Mouse (Mus musculus) CH12.LX (cell line): Measurements from ENCODE around the gene St6galnac4. TPM values are rescaled to one million over a fixed set of nuclear protein-coding genes. Genes with fewer than 3 reads are reported as not detected.

Source experiments
- DNase-seq: peaks from one replicate; pipeline ENCODE4 v3.0.0-alpha.2; 2013; ENCODE audit errors: extremely low read depth
- H3K27ac ChIP-seq: 2 replicates; pipeline ENCODE4 v1.5.1; 2012; ENCODE audit warnings: low read depth, mild to moderate bottlenecking, control low read depth, moderate library complexity; ENCODE audit not compliant: insufficient read depth
- H3K27me3 ChIP-seq: replicated peaks from 2 replicates; pipeline ENCODE3; 2012; ENCODE audit warnings: inconsistent platforms
- H3K36me3 ChIP-seq, 2 experiments: replicated peaks in 1 of 2; 2 replicates each; pipeline versions ENCODE3 to v1.6.1; 2012; ENCODE audit warnings: inconsistent platforms in 1 of 2, low read length in 1 of 2, mild to moderate bottlenecking in 1 of 2, mixed read lengths in 1 of 2, moderate library complexity in 1 of 2; ENCODE audit not compliant: control insufficient read depth in 1 of 2, insufficient read depth in 1 of 2
- H3K4me1 ChIP-seq, 2 experiments: 2 replicates each; pipeline ENCODE4 v1.6.1; 2012; ENCODE audit warnings: inconsistent platforms in 1 of 2, moderate library complexity in 1 of 2; ENCODE audit not compliant: insufficient read depth in 2 of 2, control insufficient read depth in 1 of 2
- H3K4me2 ChIP-seq: 2 replicates; pipeline ENCODE4 v1.6.1; 2012; ENCODE audit warnings: low read depth, mild to moderate bottlenecking, control low read depth; ENCODE audit not compliant: poor library complexity, insufficient read depth, severe bottlenecking
- H3K4me3 ChIP-seq, 3 experiments: fragments of 150-350 bp in 1 of 3; sonication (generic) in 1 of 3; replicated peaks in 1 of 3; 2 replicates each; pipeline versions ENCODE3 to v1.5.1; 2011 to 2012; ENCODE audit warnings: low read depth in 2 of 3, low read length in 2 of 3, mild to moderate bottlenecking in 2 of 3, moderate library complexity in 2 of 3, control low read depth in 1 of 3, improper control_type of control experiment in 1 of 3, inconsistent platforms in 1 of 3, mixed read lengths in 1 of 3; ENCODE audit not compliant: poor library complexity in 1 of 3
- H3K79me2 ChIP-seq: replicated peaks from 2 replicates; pipeline ENCODE4 v1.6.1; 2012; ENCODE audit warnings: mild to moderate bottlenecking, moderate library complexity; ENCODE audit not compliant: control insufficient read depth, poor library complexity, insufficient read depth, severe bottlenecking; ENCODE audit errors: extremely low read depth
- H3K9ac ChIP-seq: 2 replicates; pipeline ENCODE4 v1.6.1; 2012; ENCODE audit warnings: low read depth, mild to moderate bottlenecking, control low read depth, moderate library complexity; ENCODE audit not compliant: insufficient read depth
- H3K9me3 ChIP-seq: replicated peaks from 2 replicates; pipeline ENCODE3; 2012; ENCODE audit warnings: low read length, inconsistent platforms, mixed read lengths
- CTCF ChIP-seq, 2 experiments: IDR thresholded peaks in 1 of 2; conservative IDR thresholded peaks in 1 of 2; 2 replicates each; pipeline ENCODE4 v1.5.1; 2011 to 2012; ENCODE audit warnings: low read depth in 2 of 2, low read length in 2 of 2, improper control_type of control experiment in 1 of 2, inconsistent platforms in 1 of 2, mild to moderate bottlenecking in 1 of 2, moderate library complexity in 1 of 2
- ELF1 ChIP-seq: IDR thresholded peaks from 2 replicates; pipeline ENCODE4 v1.6.1; 2014; ENCODE audit warnings: low read depth, mild to moderate bottlenecking, inconsistent platforms, low read length, improper control_type of control experiment
- ETS1 ChIP-seq: conservative IDR thresholded peaks from 2 replicates; pipeline ENCODE4 v1.6.1; 2012; ENCODE audit warnings: low read depth, mild to moderate bottlenecking, inconsistent platforms, low read length, improper control_type of control experiment, moderate library complexity
- IRF4 ChIP-seq: IDR thresholded peaks from 2 replicates; pipeline ENCODE4 v1.6.1; 2014; ENCODE audit warnings: low read depth, mild to moderate bottlenecking, inconsistent platforms, low read length, improper control_type of control experiment
- JUN ChIP-seq: IDR thresholded peaks from 2 replicates; pipeline ENCODE4 v1.6.1; 2011; ENCODE audit warnings: low read depth, mild to moderate bottlenecking, low read length, improper control_type of control experiment, moderate library complexity; ENCODE audit not compliant: insufficient read depth
- JUND ChIP-seq: conservative IDR thresholded peaks from 2 replicates; pipeline ENCODE4 v1.6.1; 2011; ENCODE audit warnings: low read depth, low read length, improper control_type of control experiment
- MAFK ChIP-seq: IDR thresholded peaks from 2 replicates; pipeline ENCODE4 v1.6.1; 2011; ENCODE audit warnings: low read length, improper control_type of control experiment; ENCODE audit not compliant: insufficient replicate concordance
- MAZ ChIP-seq: IDR thresholded peaks from 2 replicates; pipeline ENCODE4 v1.6.1; 2012; ENCODE audit warnings: low read depth, mild to moderate bottlenecking, inconsistent platforms, low read length, improper control_type of control experiment, moderate library complexity
- MEF2A ChIP-seq: IDR thresholded peaks from 2 replicates; pipeline ENCODE4 v1.6.1; 2014; ENCODE audit warnings: low read depth, mild to moderate bottlenecking, inconsistent platforms, low read length, improper control_type of control experiment, borderline replicate concordance
- MXI1 ChIP-seq: IDR thresholded peaks from 2 replicates; pipeline ENCODE4 v1.6.1; 2011; ENCODE audit warnings: mild to moderate bottlenecking, low read depth, low read length, improper control_type of control experiment
- MYC ChIP-seq: IDR thresholded peaks from 2 replicates; pipeline ENCODE4 v1.6.1; 2011; ENCODE audit warnings: low read depth, mild to moderate bottlenecking, improper control_type of control experiment, low read length
- NELFE ChIP-seq: IDR thresholded peaks from 2 replicates; pipeline ENCODE4 v1.6.1; 2011; ENCODE audit warnings: low read depth, low read length, improper control_type of control experiment
- NRF1 ChIP-seq: IDR thresholded peaks from 2 replicates; pipeline ENCODE4 v1.6.1; 2014; ENCODE audit warnings: low read depth, mild to moderate bottlenecking, inconsistent platforms, low read length, improper control_type of control experiment, moderate library complexity
- PAX5 ChIP-seq: IDR thresholded peaks from 2 replicates; pipeline ENCODE4 v1.6.1; 2012; ENCODE audit warnings: low read length, inconsistent platforms, mixed read lengths
- RAD21 ChIP-seq: IDR thresholded peaks from 2 replicates; pipeline ENCODE4 v1.6.1; 2011; ENCODE audit warnings: low read depth, mild to moderate bottlenecking, low read length, improper control_type of control experiment, moderate library complexity
- RCOR1 ChIP-seq: conservative IDR thresholded peaks from 2 replicates; pipeline ENCODE4 v1.6.1; 2012; ENCODE audit warnings: low read depth, mild to moderate bottlenecking, inconsistent platforms, low read length, improper control_type of control experiment
- SIN3A ChIP-seq: IDR thresholded peaks from 2 replicates; pipeline ENCODE4 v1.6.1; 2012; ENCODE audit warnings: low read length, improper control_type of control experiment, inconsistent platforms
- SMC3 ChIP-seq: IDR thresholded peaks from 2 replicates; pipeline ENCODE4 v1.6.1; 2011; ENCODE audit warnings: low read depth, low read length, improper control_type of control experiment
- UBTF ChIP-seq: IDR thresholded peaks from 2 replicates; pipeline ENCODE4 v1.6.1; 2012; ENCODE audit warnings: low read depth, mild to moderate bottlenecking, inconsistent platforms, low read length, improper control_type of control experiment, moderate library complexity
- USF1 ChIP-seq: IDR thresholded peaks from 2 replicates; pipeline ENCODE4 v1.6.1; 2014; ENCODE audit warnings: low read depth, mild to moderate bottlenecking, inconsistent platforms, low read length, improper control_type of control experiment
- USF2 ChIP-seq: conservative IDR thresholded peaks from 2 replicates; pipeline ENCODE4 v1.6.1; 2011; ENCODE audit warnings: low read depth, low read length, improper control_type of control experiment
- ZC3H11A ChIP-seq: IDR thresholded peaks from 2 replicates; pipeline ENCODE4 v1.6.1; 2012; ENCODE audit warnings: low read depth, mild to moderate bottlenecking, inconsistent platforms, low read length, improper control_type of control experiment
- dilution Hi-C: fragments of 300-500 bp; cut with MboI; formaldehyde crosslinking; loops from 2 replicates; pipeline ENCODE4 v1.14.3; 2020; ENCODE audit warnings: low sequenced_read_pairs; ENCODE audit not compliant: extremely low pct_unique_long_range_greater_than_20kb, extremely low pct_ligation_motif_present
- in situ Hi-C: fragments of 300-500 bp; cut with MboI; formaldehyde crosslinking; loops from 3 replicates; pipeline ENCODE4 v1.14.3; 2019; ENCODE audit warnings: low sequenced_read_pairs, low pct_ligation_motif_present, low pct_unique_long_range_greater_than_20kb, mixed read lengths
- polyA plus RNA-seq: library from polyadenylated mRNA; unstranded; fragments of >175 nt; gene quantifications from 2 replicates; pipeline ENCODE4 v1.2.1, GENCODE M21; 2012; ENCODE audit warnings: low read depth; ENCODE audit not compliant: insufficient read length
- total RNA-seq, 2 experiments: library from RNA; depleted of rRNA; stranded (reverse); fragments of 300-350 nt in 1 of 2; fragments of >200 nt in 1 of 2; gene quantifications; 2 replicates each; pipeline ENCODE4 v1.2.3; 2012 to 2014

The St6galnac4 gene
- total and polyA plus RNA-seq, 3 experiments, result 51.9 to 81.7 (median 58.3) TPM

DNA sequence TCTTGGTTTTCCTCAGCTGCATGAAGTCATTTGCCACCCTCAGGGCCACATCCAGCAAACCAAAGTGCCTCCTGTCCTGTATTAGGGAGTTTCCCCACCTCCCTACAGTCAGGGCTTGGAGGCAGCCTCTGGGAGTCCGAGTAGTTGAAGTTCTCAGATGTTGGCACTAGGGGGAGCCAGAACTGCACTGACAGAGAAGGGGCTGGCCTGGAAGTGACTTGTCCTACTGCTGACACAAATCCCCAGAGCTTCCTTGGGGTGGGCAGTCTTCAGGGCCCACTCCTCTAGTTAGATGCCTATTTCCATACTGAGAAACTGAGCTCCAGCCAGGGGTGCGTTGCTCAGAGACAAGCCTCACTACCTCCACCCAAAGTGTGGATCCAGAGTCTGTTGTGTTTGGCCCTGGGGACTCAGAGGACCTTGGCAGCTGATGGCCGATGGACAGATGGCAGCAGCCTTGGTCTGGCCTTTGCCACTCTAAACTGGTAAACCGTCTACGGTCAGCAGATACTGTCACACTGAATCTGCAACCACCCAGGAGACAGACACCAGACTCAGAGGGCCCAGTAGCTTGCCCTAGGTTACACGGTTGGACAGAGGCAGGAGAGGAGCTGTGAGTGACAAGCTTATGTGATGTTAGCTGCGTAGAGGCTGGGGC is 45.0 kb downstream of the St6galnac4 start:
- Histone ChIP-seq H3K27me3 (no peaks in the 10 kb centered on the region), H3K36me3 (peaks cover 0 to 2% of the 10 kb centered on the region in 2 experiments), H3K9ac (no peak overlapping the region), H3K27ac (no peak overlapping the region)
- dilution Hi-C loops, result no loop called here
- TF ChIP-seq MYC (0 out of 2 replicates have a peak, but pooled peaks have one; percentile 27), IRF4 (no peak), CTCF (conservative IDR thresholded peaks at IDR 0.05 in 1 of 2, IDR thresholded peaks at IDR 0.05 in 1 of 2; ENCODE audit: low read depth in 2 of 2, low read length in 2 of 2) (peak; percentile 75 to 98), SIN3A (0 out of 2 replicates have a peak, but pooled peaks have one; percentile 36), SMC3 (peak; percentile 96), ZC3H11A (peak; percentile 78), NELFE (peak; percentile 15; the same call in 1 of the 2 replicates), JUND (no peak), MXI1 (no peak), MAZ (peak; percentile 30; the same call in 1 of the 2 replicates), ELF1 (no peak), RAD21 (peak; percentile 99)
- TF ChIP-seq, all 38 proteins: peak for 8
- Histone ChIP-seq H3K4me2 (no peak overlapping the region), H3K4me3 (no peak overlapping the region), H3K4me1 (peaks cover 6 to 30% of the 10 kb centered on the region in 2 experiments), H3K79me2 (no peaks in the 10 kb centered on the region), H3K9me3 (no peaks in the 10 kb centered on the region)
- peak; percentile 86 for DNase-seq
- in situ Hi-C loops, result loop anchor here (5.0 kb wide), 2 partner anchors 40 to 125 kb away; partner anchors contain the start of gene Tor2a

DNA sequence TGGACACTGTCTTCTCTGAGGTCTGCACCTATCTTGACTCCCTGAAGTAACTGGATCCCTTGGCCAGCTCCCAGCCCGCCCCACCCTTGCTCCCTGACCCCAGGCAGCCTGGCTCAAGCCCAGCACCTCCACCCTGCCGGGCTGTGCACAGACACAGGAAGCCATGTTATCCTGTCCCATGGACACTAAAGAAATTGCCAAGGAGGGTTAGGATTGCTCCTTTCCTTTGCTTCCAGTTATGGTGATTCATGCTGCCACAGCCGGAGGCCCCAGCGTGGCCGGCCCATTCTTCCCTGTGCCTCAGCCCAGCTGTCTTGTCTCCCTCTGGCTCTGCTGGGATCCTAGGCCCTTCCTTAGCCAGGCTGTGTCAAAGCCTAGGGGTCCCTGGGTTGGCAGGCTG is 46.8 kb downstream of the St6galnac4 start:
- no peak overlapping the region for H3K27ac ChIP-seq
- no peak overlapping the region for H3K4me2 ChIP-seq
- H3K36me3 ChIP-seq, result peaks cover 0 to 2% of the 10 kb centered on the region in 2 experiments
- no peak for TF ChIP-seq ELF1
- no peak for TF ChIP-seq ETS1
- no peak for TF ChIP-seq PAX5
- TF ChIP-seq USF1, result no peak
- no peak for TF ChIP-seq MEF2A
- TF ChIP-seq UBTF, result no peak
- no peak for TF ChIP-seq ZC3H11A
- TF ChIP-seq MYC, result no peak
- no peak for TF ChIP-seq USF2
- TF ChIP-seq MAZ, result no peak
- TF ChIP-seq MAFK, result no peak
- TF ChIP-seq RCOR1, result no peak
- no peak for TF ChIP-seq JUN
- TF ChIP-seq NELFE, result no peak
- TF ChIP-seq NRF1, result no peak
- in situ Hi-C loops, result loop anchor here (5.0 kb wide), 2 partner anchors 39 to 124 kb away; partner anchors contain the start of gene Tor2a
- H3K79me2 ChIP-seq, result no peaks in the 10 kb centered on the region
- H3K9ac ChIP-seq, result no peak overlapping the region
- no peaks in the 10 kb centered on the region for H3K9me3 ChIP-seq
- peaks cover 12 to 38% of the 10 kb centered on the region in 2 experiments for H3K4me1 ChIP-seq
- H3K27me3 ChIP-seq, result no peaks in the 10 kb centered on the region
- H3K4me3 ChIP-seq, result no peak overlapping the region
- DNase-seq, result no peak
- dilution Hi-C loops, result no loop called here
